Mouse (Mus musculus) embryo, embryonic 9.5 days (tissue): ENCODE measurements around the gene Dupd1.
"Not testable (repeated sequence)": the region's sequence is repeated elsewhere in the genome, so short reads cannot be mapped to it uniquely, and the experiment has no call there.

ENCODE experiments used
- DNase-seq: peaks from one replicate; pipeline ENCODE4 v3.0.0-alpha.2; 2017; ENCODE audit errors: extremely low spot score

Dupd1 gene

DNA sequence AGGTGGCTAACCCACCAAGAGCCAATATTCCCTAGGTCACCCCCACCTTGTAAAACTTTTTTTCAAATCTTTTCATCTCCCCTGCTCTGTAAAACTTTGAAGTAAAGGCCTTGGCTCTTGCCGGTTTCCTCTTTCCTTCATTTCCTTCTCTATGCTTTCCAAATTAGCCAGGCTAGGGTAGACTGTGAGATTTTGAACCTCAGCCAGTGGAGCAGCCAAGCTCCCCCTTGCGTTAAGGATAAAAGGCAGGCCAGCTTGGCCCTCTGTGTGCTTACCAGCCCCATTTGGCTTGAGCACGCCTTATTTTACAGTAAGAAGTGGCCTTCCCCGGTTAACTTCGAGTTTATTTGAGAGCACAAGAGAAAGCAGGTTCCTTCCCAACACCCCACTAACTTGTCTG is 39.9 kb downstream of the Dupd1 start:
- no peak for DNase-seq

DNA sequence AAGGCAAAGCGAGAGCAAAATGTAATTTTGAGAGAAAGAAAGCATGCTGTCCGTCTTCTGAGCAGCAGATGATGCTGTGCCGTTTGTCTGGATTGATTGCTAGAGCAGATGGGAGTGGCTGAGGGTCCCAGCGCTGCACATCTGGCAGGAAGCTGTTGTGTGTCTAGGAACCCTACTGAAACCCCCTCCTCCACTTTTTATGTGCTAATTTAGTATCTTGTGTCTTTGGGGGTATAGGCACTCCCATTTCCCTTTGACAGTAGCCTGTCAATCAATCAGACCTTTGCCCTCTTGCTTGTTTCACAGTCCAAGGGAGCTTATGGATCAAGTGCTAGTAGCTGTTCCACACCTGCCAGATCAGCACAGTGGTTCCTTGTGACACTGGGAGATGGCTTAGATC is 41.3 kb downstream of the Dupd1 start:
- no peak for DNase-seq

DNA sequence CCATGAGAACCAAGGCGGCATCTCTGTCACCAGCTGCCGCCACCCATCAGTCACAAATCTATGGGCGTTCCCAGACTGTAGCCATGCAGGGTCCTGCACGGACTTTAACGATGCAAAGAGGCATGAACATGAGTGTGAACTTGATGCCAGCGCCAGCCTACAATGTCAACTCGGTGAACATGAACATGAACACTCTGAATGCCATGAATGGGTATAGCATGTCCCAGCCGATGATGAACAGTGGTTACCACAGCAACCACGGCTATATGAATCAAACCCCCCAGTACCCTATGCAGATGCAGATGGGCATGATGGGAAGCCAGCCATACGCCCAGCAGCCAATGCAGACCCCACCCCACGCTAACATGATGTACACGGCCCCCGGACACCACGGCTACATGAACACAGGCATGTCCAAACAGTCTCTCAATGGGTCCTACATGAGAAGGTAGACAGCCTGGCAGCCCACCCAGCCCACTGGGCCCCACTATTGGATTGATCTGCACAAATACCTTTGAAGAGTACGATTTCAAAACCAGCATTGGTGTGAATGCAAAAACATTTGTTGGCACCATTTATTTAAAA is 43.9 kb downstream of the Dupd1 start:
- not testable (repeated sequence) for DNase-seq

DNA sequence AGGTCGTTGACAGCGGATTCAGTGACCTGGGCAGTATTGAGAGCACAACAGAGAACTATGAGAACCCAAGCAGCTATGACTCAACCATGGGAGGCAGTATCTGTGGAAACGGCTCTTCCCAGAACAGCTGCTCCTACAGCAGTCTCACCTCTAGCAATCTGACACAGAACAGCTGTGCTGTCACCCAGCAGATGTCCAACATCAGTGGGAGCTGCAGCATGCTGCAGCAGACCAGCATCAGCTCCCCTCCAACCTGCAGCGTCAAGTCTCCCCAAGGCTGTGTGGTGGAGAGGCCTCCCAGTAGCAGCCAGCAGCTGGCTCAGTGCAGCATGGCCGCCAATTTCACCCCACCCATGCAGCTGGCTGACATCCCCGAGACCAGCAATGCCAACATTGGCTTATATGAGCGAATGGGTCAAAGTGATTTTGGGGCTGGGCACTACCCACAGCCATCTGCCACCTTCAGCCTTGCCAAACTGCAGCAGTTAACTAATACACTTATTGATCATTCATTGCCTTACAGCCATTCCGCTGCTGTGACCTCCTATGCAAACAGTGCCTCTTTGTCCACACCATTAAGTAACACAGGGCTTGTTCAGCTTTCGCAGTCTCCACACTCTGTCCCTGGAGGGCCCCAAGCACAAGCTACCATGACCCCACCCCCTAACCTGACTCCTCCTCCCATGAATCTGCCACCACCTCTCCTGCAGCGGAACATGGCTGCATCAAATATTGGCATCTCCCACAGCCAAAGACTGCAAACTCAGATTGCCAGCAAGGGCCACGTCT is 44.5 kb downstream of the Dupd1 start:
- DNase-seq = no peak

DNA sequence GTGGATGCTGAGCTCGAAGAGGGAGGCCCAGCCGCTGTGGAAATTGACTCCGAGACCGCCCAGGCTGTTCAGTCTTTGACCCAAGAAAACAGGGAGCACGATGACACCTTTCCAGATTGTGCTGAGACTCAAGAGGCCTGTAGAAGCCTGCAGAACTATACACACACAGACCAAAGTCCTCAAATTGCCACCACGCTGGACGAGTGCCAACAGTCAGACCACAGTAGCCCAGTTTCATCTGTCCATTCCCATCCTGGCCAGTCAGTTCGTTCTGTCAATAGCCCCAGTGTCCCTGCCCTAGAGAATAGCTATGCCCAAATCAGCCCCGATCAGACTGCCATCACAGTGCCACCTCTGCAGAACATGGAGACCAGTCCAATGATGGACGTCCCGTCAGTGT is 45.2 kb downstream of the Dupd1 start:
- no peak for DNase-seq

DNA sequence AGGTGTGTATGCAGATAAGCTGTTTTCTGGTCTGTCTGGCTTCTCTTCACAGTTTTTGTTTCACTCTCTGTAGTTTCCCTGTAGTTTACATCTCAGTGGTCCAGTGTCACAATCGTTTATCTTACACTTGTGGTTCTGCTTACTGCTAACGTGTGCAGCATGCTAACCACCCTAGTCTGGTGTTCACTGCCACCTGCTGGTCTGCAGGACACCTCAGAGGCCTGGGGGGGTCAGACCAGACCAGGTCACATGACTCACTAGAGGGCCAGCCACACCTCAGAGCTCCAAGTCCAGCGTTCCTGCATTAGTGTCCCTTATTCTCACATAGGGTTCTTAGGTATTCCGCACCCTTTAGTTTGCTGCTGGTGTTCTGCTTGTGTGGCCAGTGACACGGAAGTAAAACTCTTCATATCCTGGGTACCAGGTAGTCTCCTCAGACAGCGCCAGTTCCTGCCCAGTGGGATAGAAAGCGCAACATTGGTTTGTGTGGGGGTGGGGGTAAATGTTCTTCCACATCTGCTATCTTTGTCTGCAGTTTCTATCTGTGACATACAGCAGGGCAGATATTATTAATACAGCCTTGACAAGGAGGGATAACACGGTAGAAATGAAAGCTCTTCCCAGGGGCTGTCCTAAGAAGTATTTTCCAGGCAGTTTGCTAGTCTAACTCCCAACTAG is 51.8 kb downstream of the Dupd1 start:
- no peak for DNase-seq

DNA sequence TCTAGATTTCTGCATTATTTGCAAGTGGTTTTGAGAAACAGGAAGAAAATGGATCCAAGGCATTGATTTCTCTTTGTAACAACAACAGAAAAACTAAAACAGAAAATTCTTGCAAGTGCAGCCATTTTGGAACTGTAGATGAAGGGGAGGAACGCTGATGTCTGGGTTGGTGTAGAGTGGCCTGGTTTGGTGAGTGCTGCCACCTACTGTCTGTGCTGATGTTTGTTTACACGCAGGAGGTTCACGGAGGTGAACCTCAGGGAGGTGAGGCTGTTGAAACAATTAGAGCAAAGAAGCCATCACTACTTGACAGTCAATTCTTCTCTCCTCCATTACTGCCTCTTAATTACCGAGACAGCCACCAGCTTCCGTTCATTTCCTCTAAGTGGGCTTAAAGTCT is 54.7 kb downstream of the Dupd1 start:
- peak; percentile 65 for DNase-seq

DNA sequence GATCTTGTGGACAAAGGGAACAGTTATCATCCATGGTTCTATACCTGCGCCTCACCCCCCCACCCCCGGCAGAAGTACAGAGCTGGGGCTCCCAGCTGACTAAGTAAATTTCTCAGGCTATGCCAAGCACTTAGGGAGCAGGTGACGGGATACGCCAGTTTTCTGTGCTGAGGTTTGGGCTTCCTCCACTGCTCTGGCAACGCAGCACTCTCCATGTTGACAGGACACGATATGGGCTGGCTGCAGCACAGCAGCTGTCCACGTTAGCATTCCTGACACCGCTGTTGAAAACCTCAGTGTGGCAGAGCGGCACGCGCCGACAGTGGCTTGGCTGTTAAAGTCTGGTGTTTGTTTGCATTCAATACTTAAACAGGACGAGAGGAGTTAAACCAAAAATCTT is 55.2 kb downstream of the Dupd1 start:
- no peak for DNase-seq

DNA sequence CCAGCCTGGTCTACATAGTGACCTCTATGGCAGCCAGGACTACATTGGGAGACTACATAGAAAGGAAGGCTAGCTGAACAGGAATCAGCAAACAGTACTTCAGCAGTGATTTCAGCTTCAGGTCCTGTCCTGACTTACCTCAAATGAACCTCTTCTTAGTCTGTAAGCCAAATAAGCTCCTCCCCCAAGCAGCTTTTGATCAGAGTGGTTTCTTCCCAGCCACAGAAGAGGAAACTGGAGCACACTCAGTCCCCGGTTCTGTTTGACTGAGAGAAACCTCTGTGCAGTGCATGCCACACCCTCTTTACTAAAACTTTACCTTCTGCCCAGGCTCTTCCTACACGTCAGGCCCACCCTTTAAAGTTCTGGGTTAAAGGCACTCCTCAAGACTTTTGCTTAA is 60.6 kb downstream of the Dupd1 start:
- no peak for DNase-seq

DNA sequence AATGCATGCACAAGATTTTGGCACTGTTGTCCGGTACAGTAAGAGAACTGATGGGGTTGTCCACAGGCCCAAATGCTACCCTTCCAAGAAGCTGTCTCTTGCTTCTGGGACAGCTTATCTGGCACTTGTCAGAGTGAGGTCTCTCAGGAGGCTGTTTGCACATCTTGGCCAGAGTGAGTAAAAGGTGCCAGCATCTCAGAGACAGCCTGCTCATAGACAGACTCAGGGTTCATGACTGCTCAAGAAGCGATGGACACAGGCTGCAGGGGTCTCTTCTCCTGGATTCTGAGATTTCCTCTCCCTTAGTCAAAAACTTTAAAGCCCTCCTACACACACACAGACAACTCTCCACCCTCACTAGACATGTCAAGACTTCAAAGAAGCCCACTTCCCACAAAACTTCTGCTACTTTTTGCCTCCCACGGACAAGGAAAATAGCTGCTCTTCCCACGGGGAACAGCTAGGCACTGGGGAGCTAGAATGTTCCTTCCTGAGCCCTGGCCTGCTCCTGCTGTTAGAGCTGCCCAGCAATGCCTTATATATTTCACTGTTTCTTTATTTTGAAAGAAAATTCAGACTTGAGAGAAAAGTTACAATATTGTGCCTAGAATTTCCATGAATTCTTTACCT is 73.5 kb downstream of the Dupd1 start:
- no peak for DNase-seq

DNA sequence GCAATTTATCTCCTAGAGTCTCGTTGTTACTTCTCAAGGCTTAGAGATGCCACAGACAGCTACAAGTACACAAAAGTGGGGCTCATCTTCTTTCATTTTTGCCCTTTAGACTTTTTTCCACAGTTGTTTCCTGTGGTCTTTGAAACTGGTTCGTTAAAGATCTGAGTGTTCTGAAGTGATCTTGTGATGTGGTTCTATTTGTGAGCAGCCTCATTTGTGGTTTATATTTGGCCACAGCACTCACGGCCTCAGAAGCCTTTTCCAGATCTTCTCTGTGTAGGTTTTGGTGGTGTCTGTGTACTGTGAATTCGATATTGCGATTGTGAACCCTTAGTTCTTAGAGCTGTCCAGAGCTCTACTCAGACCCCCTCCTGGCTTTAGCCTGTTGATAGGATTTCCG is 77.8 kb downstream of the Dupd1 start:
- DNase-seq = no peak

DNA sequence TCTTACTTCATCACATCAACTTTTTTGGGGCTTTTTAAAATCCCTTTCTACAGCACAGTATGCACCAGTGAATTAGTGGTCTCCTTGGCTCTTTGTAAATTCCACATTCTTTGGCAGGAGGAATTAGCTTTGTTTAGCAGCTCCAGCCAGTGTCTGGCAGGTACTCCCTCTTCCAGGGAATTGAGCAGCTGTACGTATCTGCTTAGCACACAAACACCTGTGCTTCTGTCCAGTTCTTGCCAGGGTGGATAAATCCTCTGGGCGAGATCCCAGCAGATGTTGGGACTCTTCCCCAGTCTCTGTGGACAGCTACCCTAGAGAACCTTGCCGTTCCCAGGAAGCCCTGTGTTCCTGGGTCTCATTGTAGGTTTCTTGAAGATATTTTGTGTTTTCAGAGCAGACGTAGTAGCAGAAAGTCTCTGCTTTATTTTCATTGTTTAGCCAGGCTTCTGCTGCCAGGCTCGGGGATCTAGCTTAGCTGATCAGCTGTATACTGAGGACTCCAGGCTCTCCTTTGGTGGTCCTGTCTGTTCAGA is 82.6 kb downstream of the Dupd1 start:
- DNase-seq = no peak
